Mouse (Mus musculus): ENCODE data around the gene Kcnh1. TPM values are rescaled to one million over a fixed set of nuclear protein-coding genes. Genes with fewer than 3 reads are reported as not detected.

The Kcnh1 gene
- polyA plus RNA-seq, 1 experiment from 2014 or later = 0.49 TPM

DNA sequence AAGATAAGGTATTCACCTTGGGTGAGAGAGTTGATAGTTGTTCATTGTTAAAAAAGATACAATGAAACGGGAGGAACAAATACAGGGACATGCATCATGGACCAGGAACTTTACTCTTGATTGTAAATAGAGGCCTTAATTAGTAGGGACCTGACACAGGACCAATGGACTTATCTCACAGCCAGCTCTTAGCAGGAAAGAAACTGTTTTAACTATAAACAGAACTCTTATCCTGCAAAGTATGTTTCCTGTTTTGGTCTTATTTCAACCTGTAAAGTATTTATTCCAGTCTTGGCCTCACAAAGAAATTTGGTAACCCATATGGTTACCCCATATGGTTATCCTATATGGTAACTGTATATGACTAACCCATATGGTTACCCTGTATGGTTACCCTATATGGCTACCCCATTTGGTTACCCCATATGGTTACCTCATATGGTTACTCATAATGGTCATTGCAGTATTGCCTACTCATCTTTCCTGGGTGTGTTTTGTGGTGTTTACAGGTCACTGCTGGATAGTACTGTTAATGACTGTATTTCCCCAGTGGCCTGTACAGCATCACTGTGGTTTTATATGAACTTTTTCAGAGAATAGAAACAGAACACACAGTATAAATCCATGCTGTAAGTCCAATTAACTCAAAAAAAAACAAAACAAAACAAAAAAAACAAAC, 125.0 kb downstream of the Kcnh1 start:
- DNase-seq (ENCODE audit: low spot score) = no peak

DNA sequence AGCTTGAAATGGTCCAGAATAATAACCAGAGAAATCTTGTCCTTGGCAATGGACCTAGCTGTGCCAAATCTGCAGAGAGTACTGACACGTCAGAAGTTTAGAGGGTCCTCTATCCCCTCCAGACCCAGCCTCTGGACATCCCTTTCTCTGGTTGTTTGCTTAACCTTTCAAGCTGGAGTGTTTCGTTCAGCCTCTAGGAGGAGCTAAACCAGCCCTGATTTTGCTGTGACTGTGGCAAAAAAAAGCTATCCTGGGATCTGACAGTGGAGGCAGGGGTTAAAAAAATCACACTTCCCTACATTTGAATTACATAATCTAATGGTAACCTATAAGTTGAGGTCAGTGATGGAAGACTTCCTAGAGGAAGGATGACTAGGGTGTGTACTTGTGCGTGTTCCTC, 133.6 kb downstream of the Kcnh1 start:
- DNase-seq (ENCODE audit: low spot score) = no peak

DNA sequence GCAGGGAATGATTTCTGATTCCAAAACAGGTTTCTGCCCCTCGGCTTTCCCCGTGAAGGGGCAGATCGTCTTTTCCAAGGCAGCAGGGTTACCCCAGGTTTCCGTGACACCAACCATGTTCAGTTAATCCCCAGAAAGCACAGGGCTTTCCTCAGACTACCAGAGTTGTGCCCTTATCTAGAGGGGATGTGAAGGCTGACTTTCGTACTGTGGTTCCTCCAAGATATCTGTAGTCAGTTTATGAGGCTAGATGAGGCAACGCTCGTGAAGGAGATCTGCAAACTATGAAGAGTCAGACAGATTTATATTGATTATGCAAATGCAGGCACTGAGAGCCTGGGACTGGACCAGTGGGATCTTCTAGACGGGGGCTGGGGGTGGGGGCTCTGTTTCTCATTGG, 136.5 kb downstream of the Kcnh1 start:
- DNase-seq (ENCODE audit: low spot score) = no peak

DNA sequence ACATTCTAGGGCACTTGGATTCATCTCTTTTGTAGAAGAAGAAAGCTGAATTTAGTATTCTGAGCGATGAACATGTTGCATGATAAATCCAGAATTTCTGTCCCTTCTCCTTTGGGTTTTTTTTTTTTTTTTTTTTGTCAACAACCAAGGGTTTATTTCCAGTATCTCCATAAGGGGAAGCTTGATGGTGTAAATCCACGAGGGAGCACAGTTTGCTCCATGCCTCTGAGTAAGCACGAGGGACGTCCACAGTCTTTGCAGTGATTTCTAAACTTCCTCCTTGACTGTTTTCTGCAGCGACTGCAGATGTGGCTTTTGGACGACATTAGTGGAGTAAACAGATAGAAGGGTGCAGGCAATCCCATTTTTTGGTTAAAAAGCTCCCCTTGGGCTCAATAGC, 140.6 kb downstream of the Kcnh1 start:
- no peak for DNase-seq (ENCODE audit: low spot score)

GRCm38 (mm10) chr1:192336029-192336428, 145.5 kb downstream of the Kcnh1 start:
- no peak for DNase-seq (ENCODE audit: low spot score)

- no peak for DNase-seq (ENCODE audit: low spot score)
These were observed 148.9 kb downstream of the Kcnh1 start for GRCm38 (mm10) chr1:192339361-192340077.

DNA sequence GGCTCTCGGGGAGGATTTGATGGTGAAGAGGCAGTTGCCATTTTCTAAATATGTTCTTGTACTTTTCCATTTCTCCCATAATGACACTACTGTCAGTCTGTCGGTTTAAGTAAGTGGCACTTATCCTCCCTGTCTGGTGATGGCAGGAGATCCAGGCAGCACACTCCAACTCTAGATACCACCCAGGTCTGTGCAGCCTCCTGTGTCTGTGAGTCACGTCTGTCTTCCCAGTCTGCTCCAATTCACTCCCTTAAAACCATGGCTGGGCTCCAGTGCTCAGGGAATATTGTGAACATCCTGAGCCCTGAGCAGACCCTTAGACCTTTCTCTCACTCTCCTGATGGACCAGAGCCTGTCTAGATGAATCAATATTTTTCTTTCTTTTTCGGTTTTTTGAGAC, 151.2 kb downstream of the Kcnh1 start:
- no peak for DNase-seq (ENCODE audit: low spot score)

DNA sequence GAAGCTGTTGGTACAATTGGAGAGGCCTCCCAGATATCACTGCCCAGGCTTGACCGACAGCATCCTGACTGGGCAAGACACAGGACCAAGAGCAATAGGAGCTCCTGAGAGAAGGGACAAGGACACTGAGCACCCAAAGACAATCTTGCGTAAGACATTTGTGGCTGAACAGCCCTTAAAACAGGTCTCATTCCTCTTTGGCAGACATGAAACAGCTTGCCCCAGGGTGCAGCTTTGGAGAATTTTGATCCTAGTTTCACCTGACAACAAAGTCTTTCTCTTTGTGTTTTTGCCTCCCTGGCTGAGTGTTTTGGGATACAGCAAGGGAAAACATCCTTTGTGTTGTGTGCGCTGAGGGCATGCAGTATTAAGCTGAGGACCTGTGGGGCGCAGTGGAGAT, 153.4 kb downstream of the Kcnh1 start:
- no peak for DNase-seq (ENCODE audit: low spot score)

DNA sequence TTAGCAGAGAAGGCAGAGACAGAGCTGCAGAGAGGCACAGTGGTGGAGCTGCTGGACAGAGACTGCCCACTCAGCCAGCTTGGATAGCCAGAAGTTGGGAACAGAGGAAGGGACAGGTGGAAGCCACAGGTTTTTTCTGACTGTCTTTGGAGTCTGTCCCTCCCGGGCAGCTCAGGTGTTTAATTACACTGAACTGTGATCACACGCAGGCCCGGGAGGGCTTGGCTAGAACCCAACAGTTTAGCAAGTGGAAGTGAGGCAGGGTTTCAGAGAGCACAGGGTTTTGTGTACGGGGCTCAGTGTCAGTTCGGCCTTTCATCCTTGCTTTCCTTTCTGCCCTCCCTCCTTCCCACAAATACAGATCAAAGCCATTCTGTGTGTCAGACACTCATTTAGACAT, 156.8 kb downstream of the Kcnh1 start:
- DNase-seq (ENCODE audit: low spot score) = no peak

DNA sequence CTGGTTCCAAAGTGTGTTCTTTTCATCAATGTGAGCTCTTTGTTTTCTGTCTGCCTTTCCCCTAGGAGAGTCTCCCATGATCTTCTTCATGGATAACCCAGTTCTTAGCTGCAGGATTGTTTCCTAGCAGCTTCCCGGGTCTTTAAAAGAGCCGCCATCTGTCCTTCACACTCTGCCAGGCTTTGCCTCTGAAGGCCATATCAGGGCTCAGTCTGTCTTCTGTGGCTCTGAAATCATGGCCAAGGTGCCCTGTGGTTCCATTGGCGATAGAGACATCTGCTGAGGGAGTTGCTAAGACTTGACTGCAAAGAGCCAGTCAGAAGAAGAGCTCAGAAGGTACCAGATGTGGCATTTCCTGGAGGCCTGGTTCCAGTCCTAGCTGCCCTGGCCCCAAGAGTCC, 165.7 kb downstream of the Kcnh1 start:
- no peak for DNase-seq (ENCODE audit: low spot score)

DNA sequence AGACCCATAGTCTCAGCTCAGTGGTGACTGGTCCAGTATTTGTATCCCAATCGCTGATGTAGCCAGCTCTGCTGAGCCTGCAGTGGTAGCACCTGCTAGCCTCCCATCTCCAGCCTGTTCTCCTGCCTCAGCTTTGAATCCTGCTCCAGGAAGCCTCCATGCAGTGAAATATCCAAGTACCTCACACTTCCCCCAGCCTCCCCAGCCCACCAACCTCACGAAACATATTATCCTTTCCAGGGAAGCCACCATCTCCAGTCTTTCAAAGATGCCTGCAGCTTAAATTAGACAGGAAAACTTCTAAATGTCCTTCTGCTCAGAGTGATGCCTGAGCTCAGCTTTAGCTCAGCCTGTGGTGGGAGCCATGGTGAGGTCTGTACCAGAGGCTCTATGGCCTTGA, 168.6 kb downstream of the Kcnh1 start:
- no peak for DNase-seq (ENCODE audit: low spot score)

DNA sequence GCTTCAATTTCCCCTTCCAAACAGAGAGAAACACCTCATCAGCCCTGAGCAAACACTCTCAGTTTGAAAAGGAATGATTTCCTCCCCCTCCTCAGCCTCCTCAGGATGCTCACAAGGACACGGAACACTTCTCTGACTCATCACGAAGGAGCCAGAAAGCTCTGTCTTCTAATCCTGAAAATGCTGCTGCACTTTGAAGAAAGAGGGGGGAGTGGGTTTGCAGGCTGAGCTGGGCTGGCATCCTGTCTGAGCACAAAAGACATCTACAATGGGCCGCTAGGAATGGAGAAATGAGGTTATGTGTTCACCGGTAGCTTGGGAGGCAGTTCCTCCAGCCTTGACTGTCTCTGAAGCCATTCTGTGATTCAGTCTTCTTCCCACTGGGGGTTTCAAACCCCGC, 177.8 kb downstream of the Kcnh1 start:
- no peak for DNase-seq (ENCODE audit: low spot score)

DNA sequence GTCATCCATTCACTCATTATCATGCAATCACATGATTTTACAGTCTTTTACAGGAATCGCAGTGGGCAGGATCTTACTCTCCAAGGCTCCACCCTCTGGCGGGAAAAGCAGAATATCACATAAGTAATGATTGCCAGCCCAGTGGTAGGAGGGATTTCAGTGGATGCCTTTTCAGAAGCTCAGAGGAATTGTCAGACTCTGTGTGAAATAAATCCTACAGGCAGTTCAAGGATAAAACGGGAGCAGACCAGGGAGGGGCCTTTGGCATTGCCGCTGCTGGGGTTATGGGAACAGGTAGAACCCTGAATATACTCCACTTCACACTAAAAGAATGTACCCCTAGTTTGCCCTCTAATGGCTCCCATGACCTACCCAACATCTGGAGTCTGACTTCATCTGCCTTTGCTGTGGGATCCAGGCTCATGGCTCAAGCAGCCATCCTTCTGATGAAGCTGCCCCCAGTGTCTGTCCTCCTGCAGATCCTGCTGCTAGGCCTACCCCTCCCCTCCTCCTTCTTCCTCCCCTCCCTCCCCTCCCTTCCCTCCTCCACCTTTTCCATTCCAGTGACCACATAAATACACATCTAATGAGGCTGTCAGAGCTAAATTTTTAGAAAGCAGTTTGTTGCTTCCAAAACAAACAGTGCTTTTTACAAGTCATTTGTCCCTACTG, 181.5 kb downstream of the Kcnh1 start:
- DNase-seq (ENCODE audit: low spot score) = no peak

DNA sequence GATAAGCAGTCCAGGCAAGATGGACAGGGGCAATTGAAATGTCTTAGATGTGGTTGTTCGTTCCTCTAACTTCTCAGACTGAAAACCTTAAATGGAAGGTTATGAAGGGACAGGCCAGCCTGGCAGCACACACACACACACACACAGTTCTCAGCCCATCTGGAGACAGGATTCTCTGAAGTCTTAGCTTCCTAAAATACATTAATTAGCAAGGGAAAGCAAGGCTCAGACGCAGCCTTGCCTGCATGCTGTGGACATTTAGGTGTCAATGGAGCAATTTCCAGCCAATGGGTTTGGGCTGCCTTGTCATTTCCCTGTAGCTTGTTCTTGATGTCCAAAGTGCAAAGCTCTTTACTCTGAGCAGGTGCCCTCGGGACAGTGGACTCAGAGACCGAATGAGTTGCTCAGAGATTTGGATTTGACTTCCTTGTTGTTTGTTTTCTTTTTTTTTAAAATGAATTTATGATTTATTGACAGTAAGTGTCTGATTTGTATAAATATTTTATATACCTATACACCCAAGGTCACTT, 188.0 kb downstream of the Kcnh1 start:
- no peak for DNase-seq (ENCODE audit: low spot score)

- DNase-seq (ENCODE audit: low spot score) = no peak
These were observed 190.0 kb downstream of the Kcnh1 start for GRCm38 (mm10) chr1:192380596-192381041.

- DNase-seq (ENCODE audit: low spot score) = no peak
These were observed 197.1 kb downstream of the Kcnh1 start for GRCm38 (mm10) chr1:192387624-192388023.

DNA sequence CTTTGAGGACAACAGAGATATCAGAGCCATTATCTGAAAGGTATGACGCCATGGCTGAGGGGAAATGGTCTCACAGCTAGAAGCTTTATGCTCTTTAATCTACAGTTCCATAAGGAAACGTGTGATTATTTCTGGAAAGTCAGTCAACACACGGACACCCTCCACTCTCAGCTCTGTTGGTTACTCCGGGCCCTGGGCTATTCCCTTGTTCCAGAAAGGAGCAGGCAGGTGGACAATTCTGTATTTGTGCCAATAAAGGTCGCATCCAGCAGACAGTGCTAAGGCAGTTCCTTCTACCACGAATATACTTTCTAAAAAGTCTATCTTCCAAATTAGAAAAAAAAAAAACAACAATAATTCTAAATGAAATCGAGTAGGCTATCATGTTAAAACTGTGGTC, 200.5 kb downstream of the Kcnh1 start:
- DNase-seq (ENCODE audit: low spot score) = no peak

- no peak for DNase-seq (ENCODE audit: low spot score)
These were observed 201.7 kb downstream of the Kcnh1 start for GRCm38 (mm10) chr1:192392232-192392631.

DNA sequence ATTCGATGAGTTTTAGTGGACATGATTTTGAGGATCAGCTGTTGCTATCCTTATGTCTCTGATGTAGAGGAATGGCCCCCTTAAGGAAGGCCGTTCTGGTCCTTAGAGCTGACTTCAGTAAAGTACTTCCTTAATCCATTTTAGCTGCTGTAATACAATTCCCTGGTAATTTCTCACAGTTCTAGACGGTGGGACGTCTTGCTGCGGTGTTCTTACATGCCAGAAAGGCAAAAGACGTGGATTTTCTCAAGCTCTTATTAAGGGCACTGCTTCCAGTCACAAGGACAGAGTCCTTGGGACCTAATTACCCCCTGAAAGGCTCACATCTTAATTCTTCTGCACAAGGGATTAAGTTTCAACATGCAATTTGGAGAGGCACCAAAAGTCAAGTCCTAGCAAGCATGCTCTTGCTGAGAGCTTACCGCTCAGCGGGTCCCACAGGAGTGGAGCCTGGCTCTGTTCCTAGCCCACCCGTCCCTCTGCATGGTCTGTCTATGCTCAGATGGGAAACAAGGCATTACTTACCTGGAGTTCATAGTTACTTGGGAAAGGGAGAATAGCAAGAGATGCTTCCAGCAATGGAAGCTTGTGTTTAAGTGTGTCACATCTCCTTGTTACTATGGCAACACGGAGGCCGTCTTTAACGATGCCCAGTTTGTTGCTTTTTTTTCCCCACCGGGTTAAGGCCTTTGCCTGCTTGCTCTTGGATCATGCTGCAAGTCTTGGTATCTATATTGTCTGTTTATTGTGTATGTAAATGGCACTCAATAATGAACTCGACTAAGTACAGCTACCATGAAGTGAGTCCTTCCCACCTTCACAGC, 209.3 kb downstream of the Kcnh1 start:
- DNase-seq (ENCODE audit: low spot score) = no peak

DNA sequence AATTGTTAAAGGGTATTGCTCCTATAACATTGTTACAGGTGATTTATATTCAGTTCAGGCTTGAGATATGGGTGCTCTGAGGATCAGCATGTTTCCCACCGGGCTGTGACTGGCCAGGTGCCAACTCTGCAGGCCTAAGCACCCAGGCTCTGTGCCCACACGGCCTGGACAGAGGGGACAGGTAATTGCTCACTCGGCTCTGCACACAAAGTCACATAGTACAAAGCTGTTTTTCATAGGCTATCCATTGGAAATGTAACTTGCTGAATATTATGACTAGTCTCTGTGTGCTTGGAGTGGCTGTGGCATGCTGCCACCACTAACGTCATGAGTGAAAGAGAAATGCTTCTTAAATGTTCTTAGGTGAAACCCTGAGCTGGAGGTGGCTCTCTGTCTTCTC, 210.4 kb downstream of the Kcnh1 start:
- no peak for DNase-seq (ENCODE audit: low spot score)

DNA sequence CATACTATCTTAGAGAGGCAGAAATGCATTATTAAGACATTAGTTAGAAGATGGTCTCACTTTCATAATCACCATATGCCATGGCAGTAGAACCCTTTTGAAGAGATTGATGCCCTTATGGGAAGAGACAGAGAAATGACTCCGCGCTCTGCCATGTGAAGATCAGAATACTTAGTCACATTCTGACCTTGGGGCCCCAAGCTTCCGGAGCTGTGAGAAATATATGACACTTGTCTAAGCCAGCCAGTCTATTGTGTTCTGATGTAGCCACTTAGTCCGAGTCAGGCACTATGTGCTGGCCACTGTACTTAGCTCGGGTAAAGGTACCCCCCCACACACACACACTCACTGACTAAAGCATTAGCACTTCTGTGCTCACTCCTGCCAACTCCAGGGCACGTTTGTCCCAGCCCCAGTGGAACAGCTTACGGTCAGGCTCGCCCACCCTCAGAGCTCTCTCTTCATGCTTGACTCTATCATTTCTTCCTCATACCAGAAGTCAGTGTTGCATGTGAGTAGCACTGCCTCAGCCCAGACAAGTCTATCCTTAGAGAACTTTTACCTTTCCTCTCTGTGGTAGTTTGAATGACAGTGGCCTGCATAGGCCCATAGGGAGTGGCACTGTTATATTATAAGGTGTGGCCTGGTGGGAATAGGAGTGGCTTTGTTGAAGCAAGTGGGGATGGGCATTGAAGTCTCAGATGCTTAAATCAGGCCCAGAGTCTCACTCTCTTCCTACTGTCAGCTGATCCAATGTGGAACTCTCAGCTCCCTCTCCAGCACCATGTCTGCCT, 212.5 kb downstream of the Kcnh1 start:
- no peak for DNase-seq (ENCODE audit: low spot score)

Measured in thymus, postnatal 0 days (tissue).